Mouse (Mus musculus): ENCODE data around the gene Pts.

GRCm38 (mm10) chr9:50565940-50566339, 37.4 kb upstream of the Pts start:
- TF ChIP-seq CTCF (IDR thresholded peaks at IDR 0.05; ENCODE audit: low read depth, low read length) (no peak), POLR2A (IDR thresholded peaks at IDR 0.05; ENCODE audit: borderline replicate concordance, low read depth, low read length) (no peak)
